Mouse (Mus musculus) liver, postnatal 0 days (tissue): ENCODE results near the gene Unk. TPM values are rescaled to one million over a fixed set of nuclear protein-coding genes. Genes with fewer than 3 reads are reported as not detected.

Experiments used
- ATAC-seq: fragments of 200-750 bp; cut with Nextera tagmentation; 2 replicates; pipeline ENCODE4 v1.8.0; 2017; ENCODE audit warnings: mild to moderate bottlenecking, moderate library complexity
- DNase-seq: peaks from one replicate; pipeline ENCODE4 v3.0.0-alpha.2; 2016
- H3K27ac ChIP-seq: fragments of 300-500 bp; sonication (generic); 2 replicates; pipeline ENCODE4 v1.5.1; 2014; ENCODE audit warnings: antibody characterized with exemption, moderate library complexity, mild to moderate bottlenecking, low read depth
- H3K27me3 ChIP-seq: fragments of 300-500 bp; sonication (generic); 2 replicates; pipeline ENCODE4 v1.6.1; 2014; ENCODE audit warnings: low read length, control low read depth, mixed read lengths; ENCODE audit not compliant: insufficient read depth
- H3K36me3 ChIP-seq: fragments of 300-500 bp; sonication (generic); replicated peaks from 2 replicates; pipeline ENCODE4 v1.6.1; 2014; ENCODE audit warnings: mild to moderate bottlenecking, control low read depth, low read length, moderate library complexity, mixed read lengths; ENCODE audit not compliant: insufficient read depth
- H3K4me1 ChIP-seq: fragments of 300-500 bp; sonication (generic); 2 replicates; pipeline ENCODE4 v1.6.1; 2014; ENCODE audit warnings: antibody characterized with exemption, mild to moderate bottlenecking, control low read depth; ENCODE audit not compliant: insufficient read depth
- H3K4me2 ChIP-seq: fragments of 300-500 bp; sonication (generic); 2 replicates; pipeline ENCODE4 v1.6.1; 2014; ENCODE audit warnings: low read depth, mild to moderate bottlenecking, low read length, moderate library complexity, mixed read lengths
- H3K4me3 ChIP-seq: fragments of 300-500 bp; sonication (generic); 2 replicates; pipeline ENCODE4 v1.5.1; 2014; ENCODE audit warnings: low read depth, low read length
- H3K9ac ChIP-seq: fragments of 300-500 bp; sonication (generic); replicated peaks from 2 replicates; pipeline ENCODE4 v1.6.1; 2014; ENCODE audit warnings: mild to moderate bottlenecking, moderate library complexity
- H3K9me3 ChIP-seq: fragments of 300-500 bp; sonication (generic); 2 replicates; pipeline ENCODE4 v1.6.1; 2016; ENCODE audit warnings: mild to moderate bottlenecking, control low read depth, low read length, mixed read lengths
- CTCF ChIP-seq: sonication (generic); IDR thresholded peaks from 2 replicates; pipeline ENCODE4 v1.5.1; 2016; ENCODE audit warnings: antibody characterized with exemption, low read depth
- EP300 ChIP-seq: IDR thresholded peaks from 2 replicates; pipeline ENCODE4 v1.6.1; 2016; ENCODE audit warnings: antibody characterized with exemption, low read depth, mild to moderate bottlenecking
- WGBS: fragments of 180-500 bp; shearing (Covaris S2); extraction: QIAGEN DNeasy Blood & Tissue Kit; methylation state at CpG from one replicate; pipeline ENCODE4 v1.1.7; 2014; ENCODE audit not compliant: insufficient replicate concordance; 5-methylcytosine and 5-hydroxymethylcytosine counted together
- polyA plus RNA-seq: library from polyadenylated mRNA; unstranded; fragments of >200 nt; fragmentation: Nextera tagmentation; extraction: Ambion mirVana; gene quantifications from 2 replicates; pipeline ENCODE4 v1.2.1, GENCODE M21; 2015

The Unk gene
- polyA plus RNA-seq, 1 experiment from 2014 or later, result 5.1 TPM

GRCm38 (mm10) chr11:116072608-116073007, 42.5 kb downstream of the Unk start:
- DNase-seq (no peak), ATAC-seq (no peak)
- Histone ChIP-seq H3K36me3 (no peaks in the 10 kb centered on the region), H3K9ac (no peak overlapping the region), H3K27me3 (no peaks in the 10 kb centered on the region), H3K4me3 (no peak overlapping the region), H3K4me2 (no peak overlapping the region), H3K27ac (no peak overlapping the region), H3K4me1 (peaks cover 19% of the 10 kb centered on the region), H3K9me3 (no peaks in the 10 kb centered on the region)
- WGBS, result 89% methylated on average over 3 of the region's 3 CpGs
- TF ChIP-seq CTCF (no peak), EP300 (no peak)

GRCm38 (mm10) chr11:116074436-116074991, 44.4 kb downstream of the Unk start:
- Histone ChIP-seq H3K27ac (no peak overlapping the region), H3K9me3 (no peaks in the 10 kb centered on the region), H3K36me3 (peaks cover 9% of the 10 kb centered on the region), H3K9ac (no peak overlapping the region), H3K4me3 (no peak overlapping the region), H3K27me3 (no peaks in the 10 kb centered on the region), H3K4me2 (no peak overlapping the region), H3K4me1 (peaks cover 31% of the 10 kb centered on the region)
- no peak for ATAC-seq
- DNase-seq, result no peak
- WGBS, result 52% methylated on average over 7 of the region's 7 CpGs
- TF ChIP-seq EP300, result no peak
- no peak for TF ChIP-seq CTCF

GRCm38 (mm10) chr11:116075539-116076265, 45.6 kb downstream of the Unk start:
- Histone ChIP-seq H3K27me3 (no peaks in the 10 kb centered on the region), H3K9ac (peak overlapping the region; percentile 71; the same call in 1 of the 2 replicates), H3K27ac (peak overlapping the region; percentile 95), H3K4me2 (peak overlapping the region; percentile 77), H3K36me3 (peaks cover 21% of the 10 kb centered on the region), H3K4me1 (peaks cover 31% of the 10 kb centered on the region), H3K4me3 (no peak overlapping the region; the same call in 1 of the 2 replicates), H3K9me3 (no peaks in the 10 kb centered on the region)
- DNase-seq (no peak), ATAC-seq (no peak)
- TF ChIP-seq CTCF (peak; percentile 42), EP300 (no peak)
- WGBS, result 50% methylated on average over 20 of the region's 20 CpGs

- Histone ChIP-seq H3K4me3 (peak overlapping the region; percentile 59), H3K27me3 (no peaks in the 10 kb centered on the region), H3K36me3 (peaks cover 26% of the 10 kb centered on the region), H3K4me1 (peaks cover 31% of the 10 kb centered on the region), H3K4me2 (peak overlapping the region; percentile 77), H3K27ac (peak overlapping the region; percentile 95), H3K9me3 (no peaks in the 10 kb centered on the region), H3K9ac (peak overlapping the region; percentile 71)
- no peak for DNase-seq
- WGBS, result 49% methylated on average over 7 of the region's 7 CpGs
- TF ChIP-seq CTCF (no peak), EP300 (no peak)
- ATAC-seq, result no peak
These were observed 46.1 kb downstream of the Unk start for GRCm38 (mm10) chr11:116076266-116076540.

GRCm38 (mm10) chr11:116076836-116077235, 46.7 kb downstream of the Unk start:
- H3K4me3 ChIP-seq, result peak overlapping the region; percentile 59
- 23% methylated on average over 7 of the region's 7 CpGs for WGBS
- DNase-seq (peak; percentile 62), ATAC-seq (peak; percentile 54)
- no peaks in the 10 kb centered on the region for H3K9me3 ChIP-seq
- TF ChIP-seq CTCF (no peak), EP300 (no peak)
- H3K4me1 ChIP-seq, result peaks cover 31% of the 10 kb centered on the region
- H3K27me3 ChIP-seq, result no peaks in the 10 kb centered on the region
- H3K9ac ChIP-seq, result peak overlapping the region; percentile 71
- H3K36me3 ChIP-seq, result peaks cover 32% of the 10 kb centered on the region
- peak overlapping the region; percentile 95 for H3K27ac ChIP-seq
- H3K4me2 ChIP-seq, result peak overlapping the region; percentile 77

- WGBS, result 16% methylated on average over 22 of the region's 22 CpGs
- peaks cover 39% of the 10 kb centered on the region for H3K36me3 ChIP-seq
- H3K27me3 ChIP-seq, result no peaks in the 10 kb centered on the region
- no peaks in the 10 kb centered on the region for H3K9me3 ChIP-seq
- peak within 1 kb of the TSS; percentile 71 for H3K9ac ChIP-seq
- no peak for TF ChIP-seq EP300
- peak; percentile 81 for TF ChIP-seq CTCF
- peaks cover 31% of the 10 kb centered on the region for H3K4me1 ChIP-seq
- H3K4me3 ChIP-seq, result peak within 1 kb of the TSS; percentile 59
- peak; percentile 78 for ATAC-seq
- H3K27ac ChIP-seq, result peak within 1 kb of the TSS; percentile 95
- peak within 1 kb of the TSS; percentile 77 for H3K4me2 ChIP-seq
- peak; percentile 83 for DNase-seq
These were observed 47.5 kb downstream of the Unk start, which contains the start of gene Unc13d for GRCm38 (mm10) chr11:116077446-116078204. TSS of gene Unc13d (minus strand) at chr11:116077961.
